Mouse (Mus musculus) cerebellum, adult 9-10 months (tissue): ENCODE measurements at regions not wholly inside any gene's neighbourhood (a gene's known extent, or its start where the extent isn't known, plus 50 kb on each side); places are given as distances from the start of the nearest gene placed in this dataset.

Source experiments
- DNase-seq: peaks from one replicate; pipeline ENCODE4 v3.0.0; 2022

DNA sequence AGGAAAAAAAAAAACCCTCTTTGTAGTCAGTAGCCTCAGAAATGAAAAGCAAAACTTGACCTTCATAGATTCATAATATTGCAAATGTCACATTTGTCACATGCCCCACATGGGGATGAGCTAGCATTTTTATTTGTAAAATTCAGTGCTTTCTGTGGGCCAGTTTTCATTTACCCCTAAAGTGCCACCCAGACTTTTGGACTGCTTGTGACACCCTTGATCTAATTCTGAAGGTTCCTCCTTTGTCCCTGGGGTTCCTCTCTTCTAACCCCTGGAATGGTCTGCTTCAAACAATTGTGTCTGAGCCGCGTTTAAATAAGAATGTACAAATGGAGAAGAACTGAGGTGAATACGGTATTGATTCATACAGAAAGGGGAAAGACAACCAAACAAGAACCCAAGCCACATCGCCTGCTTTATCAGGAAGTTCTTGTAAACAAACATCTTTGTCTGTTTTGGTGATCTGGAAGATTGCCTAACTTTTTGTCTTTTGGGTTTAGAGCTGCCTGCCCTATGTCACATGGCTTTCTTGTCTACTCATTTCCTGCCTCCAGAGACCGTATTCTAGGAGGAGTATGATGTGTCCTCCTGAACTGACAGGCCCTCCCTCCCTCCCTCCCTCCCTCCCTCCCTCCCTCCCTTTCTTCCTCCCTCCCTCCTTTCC is 203.1 kb upstream of the Gm9833 start:
- no peak for DNase-seq

DNA sequence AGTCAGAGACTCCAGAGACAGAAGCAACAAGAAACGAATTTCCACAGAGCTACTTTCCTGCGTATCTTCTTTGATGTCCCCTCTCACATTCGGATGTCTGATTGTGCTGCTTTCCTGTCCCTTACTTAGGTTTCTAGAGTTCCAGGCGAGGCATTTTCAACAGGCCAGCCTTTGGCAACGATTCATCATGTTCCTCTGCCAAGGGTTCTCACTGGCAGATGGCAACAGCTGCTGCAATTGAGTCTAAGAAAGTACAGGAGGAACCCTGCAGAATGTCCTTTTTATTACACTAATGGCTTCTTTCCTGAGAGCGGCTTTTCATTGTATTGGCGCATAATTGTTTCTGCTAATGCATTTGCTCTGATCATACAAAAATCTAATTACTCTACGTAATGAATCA is 202.3 kb upstream of the Gm9833 start:
- DNase-seq: peak; percentile 26

DNA sequence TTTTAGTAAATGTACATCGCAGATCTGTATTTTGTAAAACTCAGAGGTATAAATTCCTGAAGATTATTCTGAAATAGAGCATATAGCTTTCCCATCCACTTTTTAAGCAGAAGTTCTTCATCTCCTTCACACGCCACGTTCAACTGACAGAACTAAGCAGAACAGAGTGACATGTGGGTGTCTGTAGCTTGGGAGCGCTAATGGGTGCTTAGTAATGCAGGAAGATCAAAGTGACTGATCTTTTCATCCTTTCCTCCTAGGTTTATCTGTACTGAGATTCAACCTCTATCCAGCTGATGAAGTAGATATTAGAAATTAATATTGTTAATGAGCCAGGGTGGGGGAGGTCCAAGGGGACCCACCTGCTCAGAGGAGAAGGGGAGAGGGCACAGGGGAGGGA is 201.8 kb upstream of the Gm9833 start:
- DNase-seq: no peak

DNA sequence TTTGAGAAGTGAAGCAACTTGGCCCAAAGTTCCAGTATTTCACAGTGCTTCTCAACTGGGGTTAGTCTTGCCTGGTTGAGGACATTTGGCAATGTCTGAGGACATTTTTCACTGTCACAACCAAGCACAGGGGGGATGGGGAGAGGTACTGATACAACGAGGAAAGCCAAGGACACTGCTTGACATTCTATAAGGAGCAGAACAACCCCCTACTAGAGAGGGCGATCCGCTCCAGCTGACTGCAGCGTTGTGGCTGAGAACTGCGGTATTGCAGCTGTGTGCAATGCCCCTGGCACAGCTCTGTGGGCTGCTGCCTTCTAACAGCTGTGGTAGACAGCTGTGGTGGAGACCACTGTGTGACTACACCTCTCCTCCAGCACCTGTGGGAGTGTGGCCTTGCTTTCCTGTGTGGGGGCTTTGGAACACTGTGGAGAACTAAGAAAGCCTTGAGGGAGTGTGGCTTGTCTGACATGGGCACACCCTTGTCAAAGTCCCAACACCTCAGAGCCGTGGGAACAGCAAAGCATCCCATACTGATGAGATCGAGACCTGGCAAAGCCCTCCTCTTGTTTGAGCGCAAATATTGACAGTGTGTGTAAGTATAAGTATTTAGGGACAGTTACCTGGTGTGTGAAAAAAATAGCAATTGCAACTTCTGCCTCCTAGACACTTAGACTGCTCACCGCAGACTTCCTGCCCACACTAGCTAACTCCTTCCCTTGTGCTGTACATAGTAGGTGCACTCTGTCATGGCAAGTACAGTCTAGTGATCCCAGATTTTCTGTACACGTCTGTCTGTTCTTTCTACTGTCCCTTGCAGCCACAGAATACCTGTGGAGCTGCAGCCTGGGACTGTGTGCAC is 200.9 kb upstream of the Gm9833 start:
- DNase-seq: no peak

DNA sequence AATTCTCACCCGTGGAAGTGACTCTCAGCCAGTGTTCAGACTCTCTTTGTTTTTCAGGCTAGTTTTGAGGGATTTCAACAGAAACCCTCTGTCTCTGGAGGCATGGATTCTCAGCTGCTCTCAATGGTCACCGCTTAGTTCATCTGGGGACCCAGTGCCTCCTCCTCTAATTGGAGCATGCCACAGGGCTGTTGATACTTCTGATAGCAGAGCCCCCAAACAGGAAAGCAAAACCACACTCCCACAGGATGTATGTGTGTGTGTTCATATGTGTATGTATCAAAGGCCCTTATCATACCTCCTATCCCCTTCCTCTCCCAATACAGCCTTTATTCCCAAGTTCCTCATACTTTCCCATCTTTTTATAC is 200.3 kb upstream of the Gm9833 start:
- DNase-seq: no peak

DNA sequence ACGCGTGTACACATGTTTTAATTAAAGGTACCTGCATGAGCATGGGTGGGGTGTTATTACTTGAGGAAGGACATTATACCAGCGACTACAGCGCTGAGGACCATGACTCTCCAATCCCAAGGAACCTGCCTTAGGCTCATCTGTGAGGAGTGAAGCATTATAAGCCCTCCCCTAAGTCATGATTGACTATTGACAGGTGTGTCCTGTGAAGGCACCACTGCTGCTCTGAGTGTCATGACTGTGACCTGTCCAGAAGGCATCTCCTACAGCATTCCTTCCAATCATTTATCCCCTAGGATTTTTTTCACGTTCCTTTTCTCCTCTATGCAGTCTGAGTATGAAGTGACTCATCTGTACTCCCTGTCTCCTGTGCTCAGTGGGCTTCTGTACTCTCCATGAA is 199.9 kb upstream of the Gm9833 start:
- no peak for DNase-seq

DNA sequence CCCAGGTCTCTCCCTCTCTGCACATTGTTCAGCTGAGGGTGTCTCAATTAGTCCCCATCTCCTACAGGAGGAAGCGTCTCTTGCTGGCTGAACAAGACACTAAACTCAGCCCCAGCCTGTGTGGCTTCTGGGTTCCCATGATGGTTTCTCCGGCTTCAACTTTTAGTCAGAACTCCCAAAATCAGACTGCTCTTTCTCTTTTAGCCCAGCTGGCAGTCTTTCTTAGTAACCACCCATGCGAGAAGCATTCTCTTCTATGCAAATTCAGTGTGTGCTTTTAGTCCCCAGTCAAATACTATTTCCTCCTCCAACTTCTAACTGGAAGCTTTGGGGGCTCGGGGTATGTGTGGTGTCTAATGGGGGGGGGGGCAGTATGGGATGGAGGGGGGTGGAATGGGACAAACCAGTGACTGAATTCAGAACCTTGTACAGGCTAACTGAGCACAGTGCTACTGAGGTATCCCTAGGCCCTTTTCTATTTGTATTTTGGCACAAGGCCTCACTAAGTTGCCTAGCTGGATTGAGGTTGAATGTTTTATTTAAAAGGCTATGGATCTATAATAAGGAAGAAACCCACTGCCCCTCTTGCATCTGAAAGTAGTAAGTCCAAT is 194.9 kb upstream of the Gm9833 start:
- DNase-seq: no peak

DNA sequence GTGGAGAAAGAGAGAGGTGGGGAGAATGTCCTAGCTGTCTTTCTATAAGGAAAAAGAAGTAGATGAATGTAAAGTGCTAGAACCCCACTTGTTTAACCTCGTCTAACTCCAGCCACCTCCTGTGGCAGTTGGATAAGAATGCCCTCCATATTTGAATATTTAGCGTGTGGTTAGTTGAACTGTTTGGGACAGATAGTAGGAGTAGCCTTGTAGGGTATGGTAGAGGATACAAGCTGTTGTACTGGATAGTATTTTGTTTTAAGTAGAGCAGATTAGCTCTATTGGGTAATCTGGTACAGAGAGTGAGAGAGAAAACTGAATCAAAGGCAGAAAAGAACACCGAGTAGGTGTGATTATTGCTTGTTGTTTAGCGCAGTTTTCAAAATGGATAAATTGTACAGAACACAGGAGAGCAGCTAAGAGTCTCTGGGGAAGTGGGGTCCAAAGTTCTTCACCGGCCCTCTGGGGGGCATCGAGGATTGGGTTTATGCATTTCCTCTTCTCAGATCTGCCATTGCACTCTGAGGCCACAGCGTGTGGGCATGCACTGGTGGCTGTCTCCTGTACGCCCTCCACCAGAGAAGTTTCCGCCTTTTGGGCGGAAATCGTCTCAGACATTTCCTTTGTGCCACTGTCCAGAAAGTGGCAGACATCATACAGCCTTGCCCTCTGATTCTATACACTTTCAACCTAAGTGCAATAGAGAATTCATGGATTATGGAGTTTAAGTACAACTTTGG is 192.3 kb upstream of the Gm9833 start:
- DNase-seq: no peak

DNA sequence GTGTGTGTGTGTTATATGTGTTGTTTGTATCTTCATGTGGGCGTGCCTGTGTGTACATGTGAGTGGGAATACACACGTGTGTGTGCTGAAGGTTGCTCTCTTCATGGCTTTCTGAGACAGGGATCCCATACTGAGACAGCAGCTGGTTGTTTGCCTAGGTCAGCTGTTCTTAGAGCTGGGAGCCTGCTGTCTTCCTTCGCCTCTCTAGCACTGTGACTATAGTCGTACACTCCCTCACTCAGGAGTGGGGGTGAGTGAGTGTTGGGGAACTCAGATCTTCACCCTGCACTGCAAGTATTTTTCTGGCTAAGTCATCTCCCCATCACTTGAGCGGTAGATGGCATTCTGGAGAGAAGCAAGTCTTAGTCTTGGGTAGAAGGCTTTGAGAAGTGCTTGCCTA is 191.6 kb upstream of the Gm9833 start:
- DNase-seq: no peak

DNA sequence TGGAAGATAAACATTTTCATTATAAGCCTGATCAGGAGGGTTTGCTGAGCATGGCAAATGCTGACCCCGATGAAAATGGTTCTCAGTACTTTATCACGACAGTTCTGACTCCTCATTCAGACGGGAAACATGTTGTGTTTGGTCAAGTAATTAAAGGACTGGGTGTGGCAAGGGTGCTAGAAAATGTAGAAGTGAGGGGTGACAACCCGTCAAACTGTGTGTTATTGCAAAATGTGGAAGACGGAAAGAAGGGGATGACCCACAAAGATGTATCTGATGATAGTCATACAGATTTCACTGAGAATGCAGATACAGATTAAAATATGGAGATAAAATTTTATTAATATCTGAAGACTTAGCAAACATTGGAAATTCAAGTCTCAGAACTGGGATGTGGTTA is 186.2 kb upstream of the Gm9833 start:
- no peak for DNase-seq

DNA sequence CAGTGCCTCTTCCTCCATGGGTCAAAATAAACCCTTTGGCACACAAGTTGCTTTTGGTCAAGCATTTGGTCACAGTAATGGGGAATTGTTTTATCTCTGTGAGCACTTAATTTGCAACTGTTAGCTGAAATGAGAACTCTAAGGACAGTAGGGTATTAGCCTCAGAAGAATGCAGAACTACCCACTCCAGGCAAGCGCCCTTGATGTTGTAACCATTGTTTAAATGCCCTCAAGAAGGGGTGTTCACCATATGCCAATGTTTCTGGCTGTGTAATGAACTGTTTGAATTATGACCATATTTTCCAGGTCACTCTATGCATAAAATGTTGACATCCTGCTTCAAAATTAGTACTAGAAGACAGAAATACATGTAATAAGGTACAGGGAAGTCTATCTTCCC is 174.6 kb upstream of the Gm9833 start:
- DNase-seq: no peak

DNA sequence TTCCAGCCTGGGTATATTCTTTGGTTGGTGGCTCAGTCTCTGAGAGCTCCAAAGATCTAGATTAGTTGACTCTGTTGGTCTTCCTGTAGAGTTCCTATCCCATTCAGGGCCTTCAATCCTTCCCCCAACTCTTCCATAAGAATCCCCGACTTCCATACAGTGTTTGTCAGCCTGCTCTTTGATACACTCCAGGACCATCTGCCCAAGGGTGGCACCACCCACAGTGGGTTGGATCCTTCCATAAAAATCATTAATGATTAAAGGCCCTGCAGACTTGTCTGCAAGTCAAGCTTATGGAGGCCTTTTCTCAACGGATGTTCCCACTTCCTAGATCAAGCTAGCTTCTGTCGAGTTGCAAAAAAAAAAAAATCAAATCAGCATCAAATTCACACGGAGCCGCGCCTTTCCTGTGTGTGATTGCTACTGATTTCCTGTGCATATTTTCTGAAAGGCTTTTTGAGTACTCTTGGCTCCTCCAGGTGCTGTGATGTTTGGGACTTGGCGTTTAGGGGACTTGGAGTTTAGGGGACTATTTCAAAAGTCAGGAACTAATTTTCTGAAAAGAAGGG is 171.3 kb upstream of the Gm9833 start:
- no peak for DNase-seq

DNA sequence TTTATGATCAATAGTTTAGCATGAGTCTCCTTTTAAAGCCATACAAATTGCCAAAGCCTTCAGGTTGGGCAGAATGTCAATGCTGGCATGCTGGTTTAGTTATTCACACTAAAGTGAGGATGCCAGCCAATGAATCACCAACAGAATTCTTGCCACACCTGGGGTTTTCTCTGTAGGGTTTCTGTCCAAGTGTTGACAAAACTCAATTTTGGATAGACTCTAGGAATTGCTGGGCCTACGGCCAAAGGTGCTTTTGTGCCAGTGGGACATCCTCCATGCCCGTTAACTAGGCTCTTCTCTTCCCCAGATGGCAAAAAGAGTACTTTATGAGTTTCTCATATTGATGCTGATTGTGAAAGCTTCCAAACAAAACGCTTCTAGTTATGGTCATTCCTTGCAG is 167.6 kb upstream of the Gm9833 start:
- DNase-seq: peak; percentile 57

DNA sequence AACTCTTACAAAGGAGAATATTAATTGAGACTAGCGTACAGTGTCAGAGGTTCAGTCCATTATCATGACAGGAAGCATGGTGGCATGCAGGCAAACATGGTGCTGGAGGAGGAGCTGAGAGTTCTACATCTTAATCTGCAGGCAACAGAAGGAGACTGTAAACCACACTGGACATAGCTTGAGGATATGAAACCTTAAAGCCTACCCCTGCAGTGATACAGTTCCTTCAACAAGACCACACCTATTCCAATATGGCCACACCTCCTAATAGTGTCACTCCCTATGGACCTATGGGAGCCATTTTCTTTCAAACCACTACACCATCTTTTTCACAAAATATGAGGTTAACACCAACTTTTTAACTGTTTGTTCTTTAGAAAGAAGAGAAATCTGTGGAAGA is 166.2 kb upstream of the Gm9833 start:
- no peak for DNase-seq

DNA sequence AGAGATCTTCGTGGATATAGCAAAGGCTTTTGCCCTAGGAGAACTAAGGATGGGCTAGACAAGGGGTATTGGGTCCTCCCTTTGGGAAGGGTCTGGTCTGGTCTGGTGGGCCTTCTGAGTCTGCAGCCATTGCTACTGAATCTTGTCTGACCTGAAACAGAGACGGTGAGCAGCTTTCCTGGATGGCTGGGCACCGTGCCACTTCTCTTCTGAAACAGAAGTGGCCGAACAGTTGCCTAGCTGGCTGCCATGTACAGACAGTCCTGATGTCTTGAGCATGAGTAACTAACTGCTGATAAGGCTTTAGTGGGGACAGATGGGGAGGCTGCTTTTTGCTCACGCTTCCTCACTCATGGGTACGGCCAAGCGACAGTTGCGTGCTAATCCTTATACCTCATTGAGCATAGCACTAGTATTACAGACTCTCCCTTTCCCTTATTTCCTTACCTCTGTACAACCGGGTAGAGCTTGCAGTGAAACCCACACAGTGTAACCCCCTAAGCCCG is 165.3 kb upstream of the Gm9833 start:
- no peak for DNase-seq

DNA sequence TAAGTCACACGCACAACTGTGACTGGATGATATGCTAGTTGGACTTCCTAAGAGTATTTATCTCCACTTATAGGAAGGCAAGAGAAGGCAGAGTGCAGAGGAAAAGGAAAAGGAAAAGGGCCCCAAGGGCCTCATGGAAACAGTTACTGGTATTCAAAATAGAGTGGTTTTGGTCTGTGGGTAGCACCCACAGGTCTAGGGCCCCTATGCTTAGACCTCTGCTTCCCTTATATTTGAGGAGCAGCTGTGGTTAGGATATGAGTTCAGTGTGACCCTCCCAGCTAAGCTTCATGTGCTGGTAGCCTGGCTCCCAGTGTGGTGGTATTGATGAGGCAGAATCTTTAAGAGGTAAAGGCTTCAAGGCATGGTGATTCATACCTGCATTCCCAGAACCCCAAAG is 163.3 kb upstream of the Gm9833 start:
- DNase-seq: no peak

DNA sequence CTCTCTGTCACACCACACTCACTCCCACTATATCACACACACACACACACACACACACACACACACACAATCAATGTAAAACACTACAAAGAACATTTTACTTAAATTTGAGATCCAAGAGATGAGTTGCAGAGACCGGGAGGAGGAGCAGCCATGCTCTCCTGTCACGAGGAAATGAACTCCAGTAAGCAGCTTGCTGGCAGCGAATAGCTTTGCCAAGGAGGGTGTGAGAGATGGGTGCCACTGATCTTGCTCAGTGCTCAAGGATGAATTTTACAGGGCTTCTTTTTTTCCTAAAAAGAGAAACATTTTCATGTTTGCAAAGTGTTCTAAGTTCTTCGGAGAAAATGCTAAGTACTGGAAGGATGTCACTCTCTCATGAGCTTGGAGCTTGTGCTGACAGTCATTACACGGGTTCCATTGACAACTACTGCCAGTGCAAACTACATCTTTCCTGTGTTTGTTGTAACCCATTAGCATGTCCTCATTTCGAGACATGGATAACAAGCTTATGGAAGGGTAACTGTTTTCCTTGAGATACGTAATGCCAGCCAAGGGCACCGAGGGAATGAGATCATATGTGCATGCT is 151.0 kb upstream of the Gm9833 start:
- DNase-seq: no peak

DNA sequence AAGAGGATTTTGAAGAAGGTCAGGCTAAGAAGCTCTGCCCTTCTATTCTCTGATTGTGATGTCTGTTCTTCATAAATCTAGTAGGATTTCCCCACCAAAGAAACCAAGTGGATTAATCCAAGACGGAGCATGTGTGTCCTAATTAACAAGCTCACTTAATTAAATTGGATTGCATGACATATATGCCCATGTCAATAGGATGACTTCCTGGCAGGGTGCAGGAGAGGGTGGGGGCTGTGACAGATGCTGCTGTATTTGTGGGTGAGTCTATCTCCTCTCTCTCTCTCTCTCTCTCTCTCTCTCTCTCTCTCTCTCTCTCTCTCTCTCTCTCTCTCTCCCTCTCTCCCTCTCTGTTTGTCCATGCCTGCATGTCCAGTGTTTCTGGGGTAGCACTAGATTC is 149.3 kb upstream of the Gm9833 start:
- no peak for DNase-seq

DNA sequence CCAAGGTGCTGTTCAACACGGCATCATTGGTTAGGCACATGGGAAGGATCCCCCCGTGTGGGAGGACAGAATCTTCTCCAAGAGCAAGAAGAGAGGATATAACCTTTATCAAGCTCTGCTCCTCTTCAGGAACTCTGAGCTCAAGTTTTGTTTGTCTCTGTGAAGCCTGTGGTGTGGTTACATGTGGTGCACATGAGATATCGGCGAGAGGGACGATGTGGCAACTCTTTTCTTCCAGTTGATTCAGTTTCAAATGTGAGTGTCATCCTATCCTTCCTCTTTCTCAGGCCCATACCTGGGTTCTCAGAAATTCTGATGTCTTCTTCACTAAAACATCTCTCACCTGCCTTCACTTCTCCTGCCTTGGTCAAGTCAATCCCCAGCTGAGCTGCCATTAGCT is 145.3 kb upstream of the Gm9833 start:
- DNase-seq: no peak

DNA sequence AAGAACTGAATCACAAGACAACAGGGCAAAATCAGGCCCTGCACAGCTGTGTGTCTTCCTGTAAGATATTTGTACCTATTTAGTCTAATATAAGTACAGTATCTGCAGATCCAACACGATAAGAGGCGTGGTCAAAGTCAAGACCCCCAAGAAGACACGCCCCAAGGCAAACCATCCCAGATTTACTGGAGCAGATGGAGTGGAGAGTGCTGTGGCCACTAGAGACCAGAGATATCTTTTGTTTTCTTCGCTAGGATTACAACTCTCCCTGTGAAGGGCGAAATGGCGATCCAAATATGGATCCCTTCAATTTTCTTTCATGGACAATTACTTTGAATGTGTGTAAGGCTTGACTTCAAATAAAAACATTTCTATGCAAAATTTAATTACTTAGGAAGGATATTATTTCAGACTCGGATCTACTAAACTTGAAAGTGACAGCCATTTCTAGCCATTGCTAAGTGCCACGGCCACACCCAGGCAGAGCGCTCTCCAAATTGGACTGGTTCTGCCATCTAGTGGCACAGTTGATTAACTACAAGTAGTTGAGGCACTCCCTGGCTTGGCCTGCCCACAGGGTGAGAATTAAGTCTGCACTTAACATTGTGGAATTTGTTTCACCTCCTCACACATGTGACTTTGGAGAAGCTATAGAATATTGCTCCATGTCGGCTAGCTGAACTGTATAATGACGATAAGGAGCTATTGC is 140.4 kb upstream of the Gm9833 start:
- peak; percentile 77 for DNase-seq

DNA sequence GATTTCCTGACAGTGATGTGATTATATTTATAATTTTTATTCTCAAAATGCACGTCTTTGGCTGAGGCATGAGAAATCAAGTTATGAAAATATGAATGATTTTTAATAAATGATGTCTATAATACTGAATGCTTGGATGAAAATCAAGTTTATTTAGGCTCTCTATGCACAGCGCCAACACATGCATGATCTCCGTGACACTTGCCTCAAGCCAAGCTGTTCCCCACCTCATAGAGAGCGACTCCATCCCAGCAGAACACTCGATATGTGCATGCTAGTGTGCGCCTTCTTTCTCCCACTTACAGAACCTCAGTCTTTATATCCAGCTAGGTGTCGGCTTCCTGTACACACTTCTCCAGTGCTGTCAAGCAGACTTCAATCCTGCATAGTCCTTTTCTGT is 139.8 kb upstream of the Gm9833 start:
- no peak for DNase-seq

DNA sequence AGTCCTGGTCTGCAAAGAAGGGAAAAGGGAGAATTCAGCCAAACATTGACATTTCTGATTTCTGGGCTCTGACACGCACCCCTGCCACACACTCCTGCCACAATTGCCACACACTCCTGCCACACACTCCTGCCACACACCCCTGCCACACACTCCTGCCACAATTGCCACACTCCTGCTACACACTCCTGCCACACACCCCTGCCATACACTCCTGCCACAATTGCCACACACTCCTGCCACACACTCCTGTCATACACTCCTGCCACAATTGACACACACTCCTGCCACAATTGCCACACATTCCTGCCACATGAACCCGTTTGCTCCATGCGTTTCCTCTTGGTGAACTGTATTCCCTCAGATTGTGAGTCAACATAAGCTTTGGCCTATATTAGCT is 130.0 kb upstream of the Gm9833 start:
- no peak for DNase-seq
